Mouse (Mus musculus) lung, postnatal 14 days (tissue): ENCODE data around the gene Sult4a1.

ENCODE experiments used
- DNase-seq: peaks from one replicate; pipeline ENCODE4 v3.0.0; 2021

Gene Sult4a1

DNA sequence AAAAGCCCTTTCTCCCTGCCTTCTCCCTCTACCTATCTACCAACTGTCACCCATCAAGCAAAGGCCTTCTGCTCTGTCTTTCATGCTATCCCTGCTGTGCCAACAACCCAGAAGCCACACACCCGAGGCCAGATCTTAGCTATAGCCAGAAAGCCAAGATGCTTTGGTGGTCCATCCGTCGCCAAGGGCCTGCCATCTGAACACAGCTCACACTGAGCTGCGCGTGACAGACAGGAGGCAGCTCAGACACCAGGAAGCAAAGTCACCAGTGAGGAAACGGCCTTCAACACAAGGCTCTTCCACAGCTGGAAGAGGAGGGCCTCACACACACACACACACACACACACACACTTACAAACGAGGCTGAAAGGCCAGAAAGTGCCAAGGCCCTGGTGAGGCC is 10.6 kb downstream of the Sult4a1 start:
- no peak for DNase-seq

DNA sequence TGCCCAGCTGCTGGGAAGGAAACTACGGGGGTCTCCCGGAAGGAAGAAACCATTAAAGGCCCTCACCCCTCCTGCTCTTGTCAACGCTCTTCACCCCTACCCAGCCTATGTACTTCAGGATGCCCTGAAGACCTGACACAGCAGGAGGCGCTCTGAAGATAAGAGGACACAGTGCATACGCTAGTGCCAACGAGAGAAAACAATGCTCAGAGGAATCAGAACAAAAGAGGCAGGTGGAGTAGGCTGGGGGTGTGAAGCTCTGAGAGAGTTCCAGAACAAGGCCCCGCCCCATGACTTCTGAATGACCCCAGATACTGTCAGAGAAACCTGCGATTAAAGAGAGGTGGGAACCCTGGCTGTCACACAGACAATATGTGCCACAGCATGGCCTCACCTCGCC is 18.8 kb downstream of the Sult4a1 start:
- DNase-seq = no peak

DNA sequence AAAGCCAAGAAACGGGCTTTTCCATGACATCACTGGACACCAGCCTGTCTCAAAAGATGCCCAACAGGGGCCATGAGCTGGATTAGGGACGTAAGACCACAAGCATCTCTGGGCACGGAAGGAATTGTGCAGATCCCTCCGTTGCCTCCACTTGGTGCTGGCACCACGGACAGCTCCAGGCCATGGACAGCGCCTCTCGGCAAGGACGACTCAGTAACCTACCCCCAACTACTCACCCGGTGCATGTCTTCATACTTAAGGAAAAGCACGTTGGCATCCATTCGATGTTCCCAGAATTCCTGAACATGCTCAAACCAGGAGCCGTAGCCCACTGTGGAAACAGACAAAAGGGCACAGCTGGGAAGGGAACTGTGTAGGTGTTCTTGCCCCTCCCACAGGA is 19.2 kb downstream of the Sult4a1 start:
- DNase-seq = no peak

DNA sequence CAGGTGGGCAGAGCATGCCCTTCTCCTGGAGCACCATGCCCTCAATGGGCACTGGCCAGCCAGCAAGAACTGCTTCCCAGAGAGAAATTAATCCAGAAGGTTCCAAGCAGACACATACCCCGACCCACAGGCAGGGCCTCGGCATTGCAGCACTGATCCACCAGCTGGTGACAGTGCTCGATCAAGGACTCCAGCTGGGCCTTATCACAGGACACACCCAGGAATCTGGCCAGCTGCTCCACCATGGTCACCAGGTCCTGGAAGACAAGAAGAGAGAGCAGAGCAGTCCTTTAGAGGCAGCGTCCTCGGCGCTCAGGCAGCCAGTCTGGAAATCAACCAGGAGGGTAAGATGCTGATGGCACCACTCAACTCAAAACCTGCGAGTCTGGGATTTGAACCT is 25.5 kb downstream of the Sult4a1 start:
- DNase-seq = peak; percentile 62

DNA sequence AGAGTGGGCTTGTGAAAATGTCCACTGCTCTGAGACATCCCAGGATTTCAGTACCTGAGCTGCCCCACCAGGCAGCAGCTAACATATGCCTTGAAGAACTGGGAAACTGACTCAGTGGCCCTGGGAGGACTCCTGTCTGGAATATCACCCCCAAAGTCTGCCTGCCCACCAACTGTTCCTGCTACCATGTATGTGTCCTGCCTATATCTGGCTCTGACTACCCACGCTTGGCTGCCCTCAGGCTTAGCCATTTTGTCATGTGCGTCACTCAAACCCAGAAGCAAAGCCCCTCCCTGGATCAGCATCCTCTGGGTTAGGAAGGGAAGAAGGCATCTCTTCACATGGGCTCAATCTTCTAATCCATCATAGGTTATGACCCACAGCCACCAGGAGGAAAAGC is 26.0 kb downstream of the Sult4a1 start:
- DNase-seq = no peak

DNA sequence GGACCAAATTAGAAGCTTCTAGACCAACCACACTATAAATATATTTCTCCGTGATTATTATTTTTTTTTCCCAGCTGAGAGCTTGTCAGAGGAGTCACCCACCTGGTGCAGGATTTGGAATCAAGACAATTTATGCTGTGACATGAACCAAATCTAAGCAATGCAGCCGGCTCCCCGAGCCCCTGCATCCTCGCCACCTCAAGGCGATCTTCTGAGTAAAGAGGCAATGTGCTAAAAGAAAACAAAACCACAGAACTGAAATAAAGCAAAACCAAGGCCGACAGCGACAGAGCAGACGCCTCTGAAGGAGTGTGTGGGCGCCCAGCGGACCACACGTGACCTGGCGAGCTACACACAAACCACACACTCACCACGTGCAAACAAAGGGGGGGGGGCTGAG is 26.9 kb downstream of the Sult4a1 start:
- DNase-seq = no peak

DNA sequence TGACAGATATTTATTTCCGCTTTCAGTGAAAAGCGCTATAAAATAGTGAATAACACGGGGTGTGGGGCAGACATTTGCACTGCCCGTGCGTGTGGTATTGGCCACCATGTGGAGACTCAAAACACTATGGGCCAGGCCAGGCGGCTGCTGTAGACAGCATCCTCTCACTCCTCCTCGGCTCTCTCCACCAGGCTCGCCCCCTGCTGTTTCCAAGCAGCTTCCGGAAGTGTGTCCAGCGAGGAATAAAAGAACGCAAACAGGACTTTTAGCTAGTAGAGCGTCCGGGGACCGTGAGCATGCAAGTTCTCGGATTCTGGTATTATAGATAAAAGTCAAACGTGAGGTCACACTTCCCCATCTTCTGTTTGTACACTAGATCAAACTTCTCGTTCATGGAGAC is 28.4 kb downstream of the Sult4a1 start:
- no peak for DNase-seq

DNA sequence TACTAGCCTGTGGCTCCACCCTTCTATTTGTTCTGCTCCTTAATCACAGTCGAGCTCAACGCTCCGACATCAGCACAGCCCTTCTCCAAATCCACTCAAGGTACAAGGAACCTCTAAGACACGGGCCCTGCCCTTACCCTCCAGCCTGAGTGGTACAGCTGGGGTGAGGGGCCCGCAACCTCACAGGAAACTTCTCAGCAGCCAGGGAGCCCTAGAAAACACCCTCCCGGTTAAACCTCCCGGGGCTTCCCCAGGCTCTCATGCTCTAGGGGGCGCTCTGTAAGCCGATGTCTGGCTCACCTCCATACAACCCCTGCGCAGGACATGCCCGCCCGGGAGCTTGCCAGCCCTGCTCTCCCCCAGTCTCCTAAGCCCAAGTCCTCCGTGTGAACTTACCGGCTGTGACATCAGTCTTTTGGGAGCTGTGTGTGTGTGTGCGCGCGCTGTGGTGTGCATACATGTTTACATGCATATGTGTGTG is 30.8 kb downstream of the Sult4a1 start:
- DNase-seq = peak; percentile 12

DNA sequence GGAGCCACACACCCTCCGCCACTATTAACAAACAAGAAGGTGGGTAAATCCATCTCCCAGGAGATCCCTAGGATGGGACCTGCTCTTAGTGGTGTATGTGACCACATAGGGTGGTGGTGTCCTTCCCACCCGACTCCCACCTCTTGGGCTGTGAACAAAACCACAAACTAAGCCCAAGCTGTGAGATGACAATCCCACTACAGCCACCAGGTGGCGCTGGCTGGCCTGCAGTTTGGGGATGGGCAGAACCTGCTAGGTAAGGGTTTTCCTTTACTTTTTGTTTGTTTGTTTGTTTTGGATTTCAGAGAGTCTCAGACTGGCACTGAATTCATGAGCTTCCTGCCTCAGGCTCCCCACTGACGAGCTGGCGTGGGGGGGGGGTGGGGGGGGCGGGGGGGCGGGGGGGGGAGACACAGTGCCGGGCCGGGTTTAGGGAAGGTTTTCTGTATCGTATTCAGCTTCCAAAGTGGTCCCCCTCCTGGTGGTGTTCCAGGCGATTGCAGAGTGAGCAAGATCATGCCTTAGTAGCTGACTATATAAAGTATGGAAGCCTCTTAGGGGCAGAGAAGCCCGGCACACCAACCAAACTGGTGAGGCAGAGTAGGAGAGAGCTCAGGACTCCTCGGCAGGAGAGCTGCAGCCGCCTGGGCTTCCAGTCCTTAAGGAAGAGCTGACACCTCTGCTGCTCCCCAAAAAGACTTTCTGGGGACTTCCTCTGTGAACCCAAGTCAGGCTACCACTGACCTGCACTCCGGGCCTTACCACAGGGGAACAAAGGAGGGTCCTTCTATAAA is 31.4 kb downstream of the Sult4a1 start:
- peak; percentile 69 for DNase-seq

DNA sequence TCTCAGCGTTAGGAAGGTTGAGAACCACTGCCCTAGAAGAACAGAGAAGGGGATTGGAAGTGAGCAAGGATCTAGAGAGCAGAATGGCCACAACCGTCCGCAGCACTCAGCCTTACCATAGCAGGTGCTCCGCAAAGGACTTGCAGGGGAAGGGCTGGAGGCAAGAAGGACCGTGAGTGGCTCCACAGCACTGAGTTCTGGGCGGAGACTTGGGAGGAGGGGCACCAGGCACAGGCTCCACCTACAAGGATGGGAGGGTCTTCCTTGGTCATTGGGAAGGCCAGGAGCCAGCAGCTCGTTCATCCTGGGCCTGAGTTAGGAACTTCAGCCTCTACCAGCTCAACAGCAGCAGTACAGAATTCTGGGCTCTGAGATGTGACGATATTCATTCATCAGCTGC is 32.5 kb downstream of the Sult4a1 start:
- DNase-seq = no peak

DNA sequence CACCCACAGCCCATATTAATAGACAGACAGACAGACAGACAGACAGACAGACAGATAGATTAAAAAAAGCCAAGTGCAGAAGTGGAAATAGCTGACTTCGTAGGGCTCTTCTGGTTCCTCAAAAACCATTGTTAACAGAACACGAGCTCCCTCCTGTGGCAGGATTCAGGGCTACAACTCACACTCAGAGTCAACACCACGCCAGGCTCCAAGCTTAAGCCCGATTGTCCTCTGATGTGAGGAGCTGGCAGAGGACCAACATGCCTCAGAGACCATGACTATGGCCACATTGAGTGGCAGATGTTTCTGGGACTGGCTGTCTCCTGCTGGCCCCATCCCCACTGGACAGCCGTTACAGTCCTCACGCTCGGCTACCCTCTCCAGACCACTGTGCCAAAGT is 33.3 kb downstream of the Sult4a1 start:
- peak; percentile 69 for DNase-seq

DNA sequence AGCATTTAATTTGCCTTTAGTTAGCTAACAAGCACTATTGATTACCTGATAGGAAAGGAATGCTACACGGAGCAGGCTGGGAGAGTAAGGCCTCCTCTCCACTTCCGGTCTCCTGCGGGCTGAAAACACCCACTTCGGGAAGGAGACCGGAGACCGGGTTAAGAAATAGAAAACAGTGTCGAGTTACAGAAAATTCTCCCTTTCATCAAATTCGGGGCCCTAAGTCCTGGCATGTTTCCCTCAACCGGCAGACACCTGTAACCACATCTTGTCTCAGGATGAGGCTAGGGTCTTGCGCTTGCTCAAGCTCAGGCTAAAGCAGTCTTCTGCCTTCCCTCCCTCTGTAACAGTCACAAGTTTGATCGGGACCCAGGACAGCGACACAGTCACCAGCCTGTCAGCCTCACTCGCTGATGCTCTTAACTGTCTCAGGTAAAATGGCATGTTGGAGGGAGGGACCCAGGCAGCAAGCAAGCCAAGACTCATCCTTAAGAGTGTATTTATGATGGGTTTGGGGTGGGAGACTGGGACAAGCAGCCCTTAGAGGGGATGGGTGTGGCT is 35.4 kb downstream of the Sult4a1 start:
- no peak for DNase-seq

DNA sequence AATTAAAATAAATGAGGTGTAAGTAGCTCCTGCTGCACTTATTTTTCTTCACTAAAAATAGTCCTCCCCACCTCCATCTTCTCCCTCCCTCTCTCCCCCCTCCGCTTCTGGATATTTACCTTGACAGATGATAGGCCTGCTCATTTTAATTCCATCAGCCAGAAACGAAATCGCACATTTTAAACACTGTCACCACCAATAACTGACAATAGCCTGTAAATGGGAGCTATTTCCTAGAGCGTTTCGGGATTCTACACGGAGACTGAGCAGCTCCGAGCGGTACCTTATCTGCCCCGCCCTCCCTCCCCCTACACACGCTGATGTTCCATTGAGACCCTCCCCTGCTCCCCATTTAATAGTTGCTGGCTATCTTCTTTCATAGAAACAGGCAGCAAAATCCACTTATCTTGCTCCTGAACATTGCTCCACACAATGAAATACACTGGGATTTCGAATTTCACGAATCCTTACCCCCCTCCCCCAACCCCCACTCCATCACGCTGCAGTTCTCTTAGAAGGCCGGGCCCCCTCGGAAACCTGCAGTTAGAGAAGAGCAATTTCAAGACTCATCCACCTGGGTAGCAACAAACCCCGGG is 36.0 kb downstream of the Sult4a1 start:
- no peak for DNase-seq

DNA sequence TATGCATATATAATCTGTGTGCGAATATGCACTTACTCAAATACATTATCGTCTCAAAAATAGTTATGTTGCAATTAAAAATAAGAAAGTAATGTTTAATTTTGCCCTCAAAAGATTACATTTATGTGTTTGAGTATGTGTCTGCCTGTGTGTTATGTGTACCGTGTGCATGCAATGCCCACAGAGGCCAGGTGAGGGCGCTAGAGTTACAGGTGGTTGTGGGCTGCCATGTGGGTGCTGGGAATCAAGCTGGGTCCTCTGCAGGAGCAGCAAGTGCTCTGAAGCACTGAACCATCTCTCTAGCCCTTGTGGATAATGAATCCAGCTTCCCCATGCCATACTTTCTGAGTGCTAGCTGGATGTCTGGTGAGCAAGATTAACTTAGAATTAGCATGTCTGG is 39.9 kb downstream of the Sult4a1 start:
- DNase-seq = no peak

DNA sequence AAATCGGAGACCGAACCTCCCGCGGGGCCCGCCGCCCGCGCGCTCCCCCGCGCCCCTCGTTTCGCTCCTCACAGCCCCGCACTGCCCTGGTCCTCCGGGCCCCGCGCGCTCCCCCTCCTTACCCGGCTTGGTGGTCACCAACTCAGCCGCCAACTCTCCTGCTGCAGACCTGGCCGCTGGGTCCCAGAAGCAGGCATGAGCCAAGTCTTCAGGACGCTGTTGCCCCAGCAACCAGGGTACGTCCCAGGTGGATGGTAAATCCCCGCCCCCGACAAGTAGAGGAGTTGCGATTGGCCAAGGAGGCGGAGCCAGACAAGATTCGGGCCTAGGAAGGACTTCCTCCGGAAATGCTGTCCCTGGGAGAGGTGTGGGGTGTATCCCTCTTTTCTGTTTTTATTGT is 40.4 kb downstream of the Sult4a1 start, which contains the start of gene Efcab6:
Efcab6 (minus strand) TSS at position 240 of the 400 bp plus-strand sequence.
- no peak for DNase-seq

DNA sequence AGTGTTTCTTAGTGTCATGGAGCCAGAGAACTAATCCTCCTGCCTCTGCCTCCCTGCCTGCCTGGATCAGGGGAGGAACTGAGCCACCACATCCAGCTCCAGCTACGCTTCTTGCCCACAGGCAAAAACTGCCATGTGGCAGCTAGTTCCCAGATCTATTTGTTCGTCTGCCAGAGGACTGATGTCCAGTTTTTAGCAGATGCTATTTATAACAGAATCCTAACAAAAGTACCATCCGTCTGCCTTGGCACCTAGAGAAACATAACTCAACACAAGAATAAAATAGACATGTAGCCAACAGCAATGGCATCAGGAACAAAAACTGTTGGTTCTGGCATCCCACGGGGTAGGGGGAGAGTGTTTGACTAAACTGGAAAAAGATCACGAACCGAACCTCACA is 46.7 kb downstream of the Sult4a1 start:
- DNase-seq = no peak

DNA sequence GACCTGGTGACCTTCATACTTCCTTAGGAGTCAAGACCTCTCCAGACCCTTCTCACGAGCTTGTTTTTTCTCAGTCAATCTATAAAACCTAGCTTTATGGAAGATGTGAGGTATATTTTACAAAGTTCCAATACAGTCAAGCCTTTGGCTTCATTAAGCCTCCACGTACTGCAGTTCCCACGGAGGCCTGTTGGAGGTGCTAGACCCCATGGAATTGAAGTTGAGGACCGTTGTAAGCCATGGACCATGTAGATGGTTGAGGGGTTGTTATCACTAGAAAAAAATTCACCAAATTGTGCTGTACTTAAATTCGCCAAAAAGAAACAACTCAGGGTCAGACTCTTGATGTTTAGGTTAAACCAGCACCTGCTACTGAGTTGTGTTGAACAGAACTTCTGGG is 49.5 kb downstream of the Sult4a1 start:
- DNase-seq = no peak

DNA sequence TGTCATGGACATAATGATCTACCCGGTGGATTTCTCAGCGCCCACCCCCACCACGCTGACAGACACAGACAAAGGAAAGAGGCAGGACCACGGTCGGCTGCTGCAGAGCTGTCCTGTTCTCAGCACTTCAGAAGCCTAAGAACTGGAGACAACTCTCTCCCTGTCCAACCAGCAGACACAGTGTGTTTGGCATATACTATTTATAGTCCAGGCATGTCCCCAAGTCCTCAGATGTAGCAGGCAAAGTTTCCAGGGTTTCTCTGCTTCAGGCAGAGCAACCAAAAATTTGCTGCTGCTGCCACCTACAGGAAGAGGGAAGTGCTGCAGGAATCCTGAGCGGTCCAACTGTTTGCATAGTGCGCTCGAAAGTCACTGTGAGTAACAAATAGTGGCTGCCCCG is 51.7 kb downstream of the Sult4a1 start:
- DNase-seq = peak; percentile 76

DNA sequence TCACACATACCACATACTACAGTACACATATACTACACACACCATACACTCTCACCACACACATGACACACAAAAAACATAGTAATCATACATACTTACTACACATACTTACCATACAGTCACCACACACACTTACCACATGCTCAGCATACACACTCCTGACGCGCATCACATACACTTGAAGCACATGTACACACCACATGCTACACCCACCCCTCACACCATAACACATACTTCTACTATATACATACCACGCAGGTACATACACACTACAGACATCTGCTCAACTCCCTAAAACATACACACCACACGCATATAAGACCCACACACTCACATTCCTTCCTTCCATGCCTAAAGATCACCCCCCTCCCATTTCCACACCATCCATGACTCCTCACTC is 52.3 kb downstream of the Sult4a1 start:
- no peak for DNase-seq

DNA sequence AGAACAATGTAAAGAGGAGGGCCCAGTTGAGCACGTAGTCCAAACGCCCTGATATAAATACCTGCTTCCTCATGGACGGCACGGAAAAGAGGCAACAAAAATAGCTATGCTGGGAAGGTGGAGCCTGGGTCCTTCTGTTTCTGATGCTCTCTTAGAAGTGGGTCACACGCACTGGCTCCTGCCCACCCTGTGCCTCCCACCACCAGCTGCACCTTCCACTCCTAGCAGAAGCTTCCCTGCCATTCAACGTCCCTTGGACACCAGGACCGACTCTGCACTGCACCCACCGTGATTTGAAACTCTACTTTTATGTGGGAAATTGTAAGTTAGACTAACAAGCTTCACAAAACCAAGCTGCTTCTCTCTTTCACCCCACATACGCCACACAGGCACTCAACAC is 53.2 kb downstream of the Sult4a1 start:
- no peak for DNase-seq

DNA sequence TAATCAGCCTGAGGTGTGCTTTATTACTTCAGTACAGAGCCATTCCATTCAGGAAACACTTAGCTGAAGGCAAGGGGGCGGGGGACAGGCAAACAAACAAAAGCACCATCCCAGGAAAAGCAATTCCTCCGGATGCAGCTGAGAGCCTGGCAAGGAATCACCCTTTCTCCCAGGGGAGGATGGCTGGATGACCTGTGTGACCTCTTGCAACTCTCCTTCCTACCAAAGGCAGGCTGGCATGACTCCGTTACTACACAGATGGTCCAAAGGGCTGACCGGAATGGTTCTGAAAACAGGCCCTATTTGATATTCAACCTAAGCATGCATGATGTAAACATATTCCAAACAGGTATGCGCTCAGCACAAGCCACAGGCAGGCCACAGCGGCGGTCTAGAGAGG is 56.0 kb downstream of the Sult4a1 start:
- DNase-seq = no peak

DNA sequence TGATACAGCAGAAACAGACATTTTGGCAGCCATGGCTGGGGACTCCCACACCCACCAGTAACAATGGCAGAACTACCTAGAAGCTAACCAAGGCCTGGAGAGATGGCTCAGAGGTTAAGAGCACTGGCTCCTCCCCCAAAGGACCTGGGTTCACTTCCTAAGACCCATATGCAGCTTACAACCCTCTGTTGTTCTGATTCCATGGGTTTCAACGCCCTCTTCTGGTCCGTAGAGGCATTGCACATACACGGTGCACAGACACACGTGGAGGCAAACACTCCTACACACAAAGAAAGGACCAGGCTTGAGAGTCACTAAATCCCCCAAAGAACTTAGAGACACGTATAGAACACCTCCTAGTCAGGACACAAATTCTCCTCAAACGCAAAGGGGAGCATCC is 60.0 kb downstream of the Sult4a1 start:
- no peak for DNase-seq

DNA sequence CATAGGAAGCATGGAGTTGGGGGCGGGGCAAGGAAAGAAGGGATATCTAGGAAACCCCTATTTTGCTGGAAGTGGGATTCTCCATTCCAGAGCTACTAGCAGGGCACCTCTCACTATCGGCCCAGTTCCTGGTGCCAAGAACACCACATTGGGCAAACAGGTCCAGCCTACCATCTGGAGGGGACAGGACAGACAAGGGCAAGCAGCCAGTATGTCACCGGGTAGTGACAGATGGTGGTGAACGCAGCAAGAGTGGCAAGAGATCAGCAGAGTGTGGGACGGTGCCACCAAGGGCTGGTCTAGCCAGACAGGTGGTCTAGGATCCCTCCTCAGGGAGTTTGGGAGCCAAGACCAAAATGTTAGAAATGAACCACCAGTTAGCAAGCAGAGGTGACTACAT is 68.5 kb downstream of the Sult4a1 start:
- DNase-seq = no peak
